Mouse (Mus musculus) brain, embryonic 14.5 days (tissue): ENCODE data around the gene Cfap70. TPM values are rescaled to one million over a fixed set of nuclear protein-coding genes. Genes with fewer than 3 reads are reported as not detected.
A peak's percentile ranks its signal among the peaks of the same experiment; 100 is the strongest.

Experiments used
- DNase-seq: peaks from one replicate; pipeline ENCODE4 v3.0.0-alpha.2; 2011; ENCODE audit warnings: low read depth
- CTCF ChIP-seq: fragments of 200-500 bp; IDR thresholded peaks from 2 replicates; pipeline ENCODE4 v1.5.1; 2012; ENCODE audit warnings: inconsistent platforms, mild to moderate bottlenecking, moderate library complexity, borderline replicate concordance; ENCODE audit not compliant: insufficient read depth, insufficient read length; ENCODE audit errors: extremely low read depth
- POLR2A ChIP-seq: fragments of 200-500 bp; IDR thresholded peaks from 2 replicates; pipeline ENCODE4 v1.6.1; 2012; ENCODE audit warnings: mild to moderate bottlenecking, inconsistent platforms, borderline replicate concordance; ENCODE audit not compliant: poor library complexity, insufficient read depth, insufficient read length, severe bottlenecking; ENCODE audit errors: extremely low read depth
- polyA plus RNA-seq: library from polyadenylated mRNA; depleted of rRNA; stranded (reverse); fragments of >200 nt; gene quantifications from 2 replicates; pipeline ENCODE4 v1.2.3, GENCODE M21; 2012; rRNA removed

Gene Cfap70
- 0.69 and 1.2 TPM in 2 replicates for polyA plus RNA-seq

DNA sequence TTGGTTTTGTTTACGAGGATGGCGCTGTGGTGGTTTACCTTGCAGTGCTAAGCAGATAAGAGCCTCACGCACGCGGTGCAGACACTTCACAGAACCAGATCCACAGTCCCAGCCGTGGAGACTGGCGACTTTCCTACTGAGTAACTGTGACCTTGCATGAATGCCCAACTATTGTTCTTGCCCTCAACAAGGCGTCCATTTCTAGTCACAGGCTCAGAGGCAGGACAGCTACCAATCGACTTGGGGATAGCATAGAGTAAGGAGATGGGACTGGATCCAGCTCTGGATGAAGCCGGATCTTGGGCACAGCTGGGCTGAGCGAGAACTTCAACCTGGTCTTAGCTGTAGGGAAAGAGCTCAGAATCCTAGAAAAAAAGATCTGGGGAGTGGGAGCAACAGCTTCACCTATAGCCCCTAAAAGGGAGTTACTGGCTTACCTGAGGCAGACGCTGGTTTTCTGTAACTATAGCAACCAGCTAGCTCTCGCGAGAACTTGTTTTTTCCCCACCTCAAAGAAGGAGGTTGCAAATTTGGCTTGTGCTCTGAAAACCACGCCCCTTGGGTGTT lies at the start of gene Cfap70:
Gene Cfap70 (minus strand): TSS at position 462 of the 567 bp plus-strand sequence.
- no peak for TF ChIP-seq CTCF
- no peak for TF ChIP-seq POLR2A
- DNase-seq = peak; percentile 85

DNA sequence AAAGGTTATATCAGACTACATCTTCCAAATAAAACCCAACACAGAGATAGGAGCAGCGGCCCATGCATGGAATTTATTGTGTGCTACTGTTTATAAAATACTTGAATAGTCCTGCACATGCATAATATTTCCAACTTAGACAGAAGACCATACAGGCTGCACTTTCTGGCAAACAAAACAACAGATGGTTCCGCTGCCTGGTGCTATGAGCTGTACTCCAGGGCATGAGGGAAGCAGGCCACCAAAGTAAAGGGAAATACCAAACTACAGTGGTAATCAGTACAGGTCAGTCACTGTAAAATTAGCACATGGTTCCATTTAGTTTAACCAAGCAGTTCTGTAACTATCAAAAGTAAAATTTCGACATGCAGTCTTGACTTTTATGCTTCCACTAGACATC lies 48.0 kb upstream of the Cfap70 start:
- DNase-seq = peak; percentile 12

GRCm38 (mm10) chr14:20496603-20497002 lies 44.6 kb upstream of the Cfap70 start, which contains the start of gene Mss51:
Mss51 (minus strand) TSS chr14:20496901.
- DNase-seq = no peak
- no peak for TF ChIP-seq CTCF
- no peak for TF ChIP-seq POLR2A

More for the DNA sequence above, 48.0 kb upstream of the Cfap70 start:
- no peak for TF ChIP-seq POLR2A
- TF ChIP-seq CTCF = no peak

DNA sequence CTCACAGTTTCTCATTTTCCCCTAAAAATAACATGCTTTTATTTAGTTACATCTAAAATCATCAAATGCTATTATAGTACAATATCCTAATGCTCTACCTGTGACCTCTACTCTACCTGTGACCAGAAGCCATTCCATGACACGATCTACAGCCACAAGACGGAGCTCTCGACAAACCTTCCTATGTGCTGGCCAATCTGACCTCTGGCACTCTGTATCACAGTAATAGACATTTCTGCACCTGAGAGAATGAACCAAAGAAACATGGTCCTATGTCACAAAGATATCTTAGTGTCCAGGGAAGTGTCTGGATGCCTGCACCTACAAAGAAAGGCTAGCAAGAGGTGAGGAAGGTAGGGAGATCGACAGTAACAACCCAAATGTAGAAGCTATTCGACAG lies 34.0 kb upstream of the Cfap70 start:
- no peak for TF ChIP-seq CTCF
- TF ChIP-seq POLR2A = no peak
- DNase-seq = no peak

GRCm38 (mm10) chr14:20482051-20482751 lies 30.2 kb upstream of the Cfap70 start:
- DNase-seq = no peak
- TF ChIP-seq POLR2A (no peak), CTCF (no peak)

DNA sequence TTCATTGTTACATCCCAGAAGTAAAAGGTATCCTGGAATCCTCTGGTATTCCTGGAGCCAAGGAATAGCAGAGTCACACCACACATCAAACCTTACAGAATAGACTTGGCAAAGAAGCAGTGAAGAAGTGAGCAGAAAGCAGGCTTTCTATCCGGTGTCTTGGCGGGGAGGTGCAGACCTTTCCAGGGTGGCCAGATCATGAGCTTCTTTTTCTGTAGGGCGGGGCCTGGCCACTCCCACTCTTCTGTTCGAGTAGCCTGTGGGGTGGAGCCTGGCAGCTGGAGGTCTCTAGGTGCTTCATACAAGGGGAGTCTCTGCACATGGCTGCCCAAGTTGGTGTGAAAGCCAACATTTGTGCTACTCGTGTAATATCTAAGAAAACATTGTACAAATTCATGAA lies 29.2 kb upstream of the Cfap70 start:
- DNase-seq = no peak
- TF ChIP-seq POLR2A (no peak), CTCF (no peak)

DNA sequence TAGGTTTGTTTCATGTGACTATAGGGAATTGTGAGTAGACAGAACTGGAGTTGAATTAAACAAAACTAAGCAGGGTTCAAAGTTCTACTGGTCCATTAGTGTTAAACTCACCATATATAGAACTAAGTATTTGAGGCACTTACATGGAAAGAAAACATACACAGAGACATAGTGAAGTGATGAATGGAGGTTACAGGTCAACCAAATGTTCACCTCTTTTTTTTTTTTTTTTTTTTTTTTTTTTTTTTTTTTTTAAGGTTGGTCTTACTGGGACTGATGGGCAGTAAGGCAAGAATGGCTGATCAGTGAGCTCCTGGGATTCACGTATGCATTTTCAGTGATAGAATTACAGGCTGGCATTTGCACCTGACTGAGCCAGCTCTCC lies 28.2 kb upstream of the Cfap70 start:
- TF ChIP-seq POLR2A (no peak), CTCF (no peak)

DNA sequence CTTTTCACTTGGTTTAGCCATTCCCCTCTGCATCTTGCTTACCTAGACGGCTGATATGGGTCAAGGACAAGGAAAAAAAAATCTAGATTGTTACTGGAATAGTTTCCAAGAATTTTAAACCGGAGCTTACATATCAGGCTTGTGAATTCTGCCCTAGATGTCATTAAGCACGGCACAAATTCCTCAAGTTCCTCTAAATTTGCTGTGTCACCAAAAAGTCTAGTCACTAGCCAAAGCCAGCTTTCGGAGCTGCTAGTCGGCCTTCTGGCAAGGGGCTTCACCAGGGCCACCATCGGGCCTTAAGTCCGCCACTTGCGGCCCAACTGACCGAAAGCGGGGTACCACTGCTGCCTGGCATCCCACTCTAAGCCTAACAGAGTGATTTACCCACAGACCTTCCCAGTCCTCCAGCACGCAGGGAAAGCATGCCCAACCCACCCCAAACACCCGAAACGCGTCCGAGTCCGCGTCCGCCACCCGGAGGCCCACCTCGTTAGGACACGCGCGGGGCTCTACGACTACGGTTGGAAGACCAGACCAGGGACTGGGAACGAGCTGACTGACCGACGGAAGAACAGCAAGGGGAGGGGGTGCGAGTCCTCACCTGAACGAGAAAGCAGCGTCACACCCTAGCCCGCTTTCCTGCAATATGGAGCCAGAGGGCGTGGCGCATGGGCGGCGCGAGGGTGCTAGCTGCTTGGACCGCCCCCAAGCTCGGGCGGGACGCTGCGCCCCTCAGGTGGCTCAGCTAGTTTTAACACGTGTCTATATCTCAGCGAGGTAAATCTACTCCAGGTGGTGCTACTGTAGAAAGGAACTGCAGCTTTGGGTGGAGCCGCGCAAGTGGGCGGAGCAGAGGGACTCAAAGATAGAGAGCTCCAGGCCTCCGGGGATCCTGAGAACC lies 27.5 kb upstream of the Cfap70 start, which contains the start of gene Anxa7:
Gene Anxa7 (minus strand): TSS at position 843 of the 904 bp plus-strand sequence.
- DNase-seq = peak; percentile 69
- 0 out of 2 replicates have a peak, but pooled peaks have one; percentile 18 for TF ChIP-seq POLR2A
- TF ChIP-seq CTCF = no peak

More for the DNA sequence above, 28.2 kb upstream of the Cfap70 start:
- no peak for DNase-seq

GRCm38 (mm10) chr14:20478801-20479200 lies 26.8 kb upstream of the Cfap70 start:
- TF ChIP-seq CTCF (no peak), POLR2A (no peak)
- peak; percentile 5 for DNase-seq

GRCm38 (mm10) chr14:20478385-20478784 lies 26.4 kb upstream of the Cfap70 start:
- no peak for DNase-seq
- TF ChIP-seq CTCF (no peak), POLR2A (no peak)
